Mouse (Mus musculus): ENCODE data around the gene Plekhm2.

DNA sequence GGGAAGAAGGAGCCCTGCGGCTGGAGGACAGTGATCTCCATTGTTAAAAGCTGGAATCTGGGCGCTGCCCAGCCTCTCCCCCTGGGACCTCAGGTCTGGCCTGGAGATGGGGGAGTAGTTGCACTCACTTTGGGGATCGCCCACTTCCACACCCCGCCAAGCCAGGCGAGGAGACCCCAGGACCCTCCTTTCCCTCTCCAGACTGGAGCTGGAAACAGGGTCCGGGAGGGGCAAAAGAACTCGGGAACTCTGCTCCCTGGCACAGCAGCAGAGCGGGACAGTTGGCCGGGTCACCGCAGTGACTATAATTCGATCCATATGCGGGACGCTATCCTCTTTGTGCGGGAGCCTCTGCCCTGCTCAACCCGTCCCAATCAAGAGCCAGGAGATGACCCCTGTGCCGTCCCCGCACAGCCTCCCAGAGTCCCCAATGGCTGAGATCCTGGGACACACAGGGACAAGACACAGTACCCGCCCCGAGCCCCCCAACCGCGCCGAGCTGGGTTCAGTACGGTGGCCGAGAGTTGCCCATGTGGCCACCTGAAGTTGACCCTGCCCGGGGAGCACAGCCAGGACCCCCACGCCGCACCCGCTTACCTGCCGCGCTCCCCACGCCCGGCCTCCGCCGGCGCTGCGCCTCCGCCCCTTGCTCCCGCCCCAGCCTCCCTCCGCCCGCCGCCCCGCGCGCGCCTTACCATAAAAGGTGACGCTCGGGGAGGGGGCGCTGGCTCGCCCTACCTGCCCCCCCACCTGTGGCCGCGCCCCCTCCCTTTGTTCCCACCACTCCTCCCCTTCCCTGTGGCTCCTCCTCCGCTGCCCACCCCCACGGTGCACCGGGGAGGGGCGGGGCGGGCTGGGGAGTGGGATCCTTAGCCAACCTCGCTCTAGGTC, 65.2 kb downstream of the Plekhm2 start:
- TF ChIP-seq CTCF (IDR thresholded peaks at IDR 0.05; ENCODE audit: borderline replicate concordance, insufficient read depth, low read depth, low read length) (no peak), POLR2A (IDR thresholded peaks at IDR 0.05; ENCODE audit: borderline replicate concordance, insufficient read depth, low read length) (no peak)
